Mouse (Mus musculus) myocyte (in vitro differentiated cells): ENCODE measurements at regions not wholly inside any gene's neighbourhood (a gene's known extent, or its start where the extent isn't known, plus 50 kb on each side); places are given as distances from the start of the nearest gene placed in this dataset.

Experiments used
- CEBPB ChIP-seq: IDR thresholded peaks from 2 replicates; pipeline ENCODE4 v1.6.1; 2011; ENCODE audit warnings: mild to moderate bottlenecking, moderate library complexity; ENCODE audit not compliant: poor library complexity, insufficient read depth, severe bottlenecking
- MAX ChIP-seq: IDR thresholded peaks from one replicate; pipeline ENCODE4 v1.6.1; 2011; ENCODE audit warnings: low read depth, mild to moderate bottlenecking, control low read depth
- TCF12 ChIP-seq: IDR thresholded peaks from one replicate; pipeline ENCODE4 v1.6.1; 2011; ENCODE audit warnings: mild to moderate bottlenecking, control low read depth; ENCODE audit not compliant: poor library complexity, insufficient read depth, severe bottlenecking

- TF ChIP-seq TCF12 (no peak), MAX (no peak), CEBPB (no peak)
Measured at GRCm38 (mm10) chr19:28751091-28751490, 71.2 kb upstream of the Glis3 start.
